Mouse (Mus musculus) cortical plate, adult 2 months (tissue): ENCODE results near the gene Knop1.

Experiments used
- CTCF ChIP-seq: fragments of 200-500 bp; IDR thresholded peaks from 2 replicates; pipeline ENCODE4 v1.5.1; 2011; ENCODE audit warnings: mild to moderate bottlenecking, control low read depth, low read length; ENCODE audit not compliant: insufficient read depth; ENCODE audit errors: extremely low read depth
- POLR2A ChIP-seq: fragments of 200-500 bp; IDR thresholded peaks from 2 replicates; pipeline ENCODE4 v1.6.1; 2011; ENCODE audit warnings: mild to moderate bottlenecking, low read length, control low read depth; ENCODE audit not compliant: insufficient read depth; ENCODE audit errors: extremely low read depth

DNA sequence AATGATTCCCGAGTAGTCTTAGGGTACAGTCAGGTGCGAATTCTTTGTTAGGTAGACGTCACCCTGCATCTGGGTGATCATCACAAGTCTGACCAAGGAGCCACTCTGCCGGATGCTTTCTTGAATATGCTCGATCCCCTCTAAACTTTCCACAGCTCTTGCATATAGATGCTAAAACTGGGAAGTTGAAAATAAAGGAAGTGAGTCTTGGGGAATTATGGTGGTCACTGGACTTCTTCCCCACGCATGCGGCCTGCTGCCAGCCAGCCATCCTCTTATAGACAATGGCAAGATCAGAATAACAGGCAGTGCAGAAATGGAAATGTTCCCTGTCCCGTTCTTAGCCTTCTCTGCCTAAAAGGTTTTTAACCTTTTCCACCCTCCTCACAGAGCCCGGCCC is 47.8 kb upstream of the Knop1 start:
- TF ChIP-seq POLR2A (no peak), CTCF (no peak)
